Mouse (Mus musculus): ENCODE data around the gene Itpr2. TPM values are rescaled to one million over a fixed set of nuclear protein-coding genes. Genes with fewer than 3 reads are reported as not detected.
A peak's percentile ranks its signal among the peaks of the same experiment; 100 is the strongest.

Itpr2 gene
- total RNA-seq, 2 experiments from 2014 or later, result 8.6 to 10.1 TPM

DNA sequence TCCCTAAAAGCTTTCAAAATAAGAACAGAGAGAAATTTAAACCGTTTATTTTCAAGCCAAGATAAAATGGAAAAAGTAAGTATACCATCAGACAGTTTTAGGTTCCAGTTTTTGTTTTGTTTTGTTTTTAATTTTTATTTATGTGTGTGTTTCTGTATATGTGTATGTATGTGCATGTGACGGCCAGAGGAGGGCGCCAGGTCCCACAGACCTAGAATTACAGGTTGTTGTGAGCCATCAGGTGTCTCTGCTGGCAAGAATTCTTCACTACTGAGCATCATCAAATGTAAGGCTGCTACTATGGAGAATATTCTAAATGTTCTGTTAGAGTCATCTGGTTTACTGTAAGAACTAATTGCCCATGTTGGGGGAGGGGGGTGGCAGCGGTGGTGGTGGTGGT lies 111.9 kb downstream of the Itpr2 start:
- ATAC-seq (replicated peaks; ENCODE audit: low FRiP score, low TSS enrichment, poor library complexity, severe bottlenecking), result no peak

DNA sequence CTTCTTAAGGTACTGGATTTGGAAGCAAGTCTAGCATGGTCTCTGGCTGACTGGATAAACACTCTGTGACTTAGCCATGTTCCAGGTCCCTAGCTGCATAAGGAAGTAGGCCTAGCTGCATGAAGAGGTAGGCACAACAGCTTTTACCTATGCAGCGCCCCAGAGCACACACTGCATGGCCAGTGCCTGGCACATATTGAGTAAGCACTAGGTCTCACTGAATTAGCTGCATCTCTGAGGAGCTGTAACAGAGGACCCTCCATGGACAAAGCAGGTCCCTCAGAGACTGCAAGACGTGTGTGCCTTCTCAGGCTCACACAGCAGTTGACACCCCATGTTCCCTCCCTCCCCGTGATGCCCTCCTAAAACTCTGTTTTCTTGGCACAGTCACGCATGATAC lies 114.0 kb downstream of the Itpr2 start:
- no peak for ATAC-seq (replicated peaks; ENCODE audit: low FRiP score, low TSS enrichment, poor library complexity, severe bottlenecking)

DNA sequence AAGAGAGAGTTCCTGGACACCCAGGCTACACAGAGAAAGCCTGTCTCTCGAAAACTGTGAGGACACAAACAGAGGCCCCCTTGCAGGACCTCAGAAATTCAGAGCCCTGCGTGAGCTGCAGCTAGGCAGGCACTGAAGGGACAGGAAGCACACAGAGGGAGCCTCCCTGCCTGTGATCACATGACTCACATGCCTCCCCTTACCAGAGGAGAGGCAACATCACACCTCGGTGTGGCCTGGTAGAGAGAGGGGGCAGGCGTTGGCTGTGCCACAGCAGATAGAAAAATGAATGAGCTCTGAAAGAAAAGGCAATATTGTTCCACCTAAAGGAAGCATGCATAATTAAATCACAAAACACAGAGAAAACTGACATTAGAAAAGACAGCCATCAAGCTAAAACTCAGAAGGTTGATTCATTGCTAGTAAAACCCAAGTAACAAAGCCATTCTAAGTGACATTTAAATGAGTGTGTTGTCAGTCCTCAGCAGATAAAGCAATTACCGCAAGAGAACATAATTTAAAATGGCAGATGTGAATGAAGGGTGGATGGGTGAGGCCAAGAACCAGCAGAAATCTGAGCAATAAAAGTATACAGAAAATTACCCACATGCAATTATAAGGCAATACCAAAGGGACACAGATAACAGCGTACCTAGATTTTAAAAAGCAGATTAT lies 114.8 kb downstream of the Itpr2 start:
- no peak for ATAC-seq (replicated peaks; ENCODE audit: low FRiP score, low TSS enrichment, poor library complexity, severe bottlenecking)

GRCm38 (mm10) chr6:146379263-146379662 lies 122.8 kb downstream of the Itpr2 start:
- ATAC-seq (replicated peaks; ENCODE audit: low FRiP score, low TSS enrichment, poor library complexity, severe bottlenecking), result no peak

DNA sequence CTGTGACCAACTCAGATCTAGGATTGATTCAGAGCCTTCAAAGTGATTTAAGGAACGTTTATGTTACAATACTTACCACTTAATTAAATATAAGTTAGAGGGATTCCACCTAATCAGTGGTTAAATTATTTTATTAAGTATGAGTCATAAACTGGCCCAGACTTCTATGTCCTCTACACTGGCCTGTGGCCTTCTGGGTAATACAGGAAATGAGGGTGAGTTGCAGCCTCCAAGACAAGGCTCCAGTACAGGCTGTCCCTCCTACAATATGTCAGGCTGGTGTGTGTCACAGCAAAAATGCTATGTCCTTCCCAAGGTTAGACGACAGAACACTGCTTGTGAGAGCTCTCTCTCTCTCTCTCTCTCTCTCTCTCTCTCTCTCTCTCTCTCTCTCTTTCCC lies 130.5 kb downstream of the Itpr2 start:
- ATAC-seq (replicated peaks; ENCODE audit: low FRiP score, low TSS enrichment, poor library complexity, severe bottlenecking), result no peak

DNA sequence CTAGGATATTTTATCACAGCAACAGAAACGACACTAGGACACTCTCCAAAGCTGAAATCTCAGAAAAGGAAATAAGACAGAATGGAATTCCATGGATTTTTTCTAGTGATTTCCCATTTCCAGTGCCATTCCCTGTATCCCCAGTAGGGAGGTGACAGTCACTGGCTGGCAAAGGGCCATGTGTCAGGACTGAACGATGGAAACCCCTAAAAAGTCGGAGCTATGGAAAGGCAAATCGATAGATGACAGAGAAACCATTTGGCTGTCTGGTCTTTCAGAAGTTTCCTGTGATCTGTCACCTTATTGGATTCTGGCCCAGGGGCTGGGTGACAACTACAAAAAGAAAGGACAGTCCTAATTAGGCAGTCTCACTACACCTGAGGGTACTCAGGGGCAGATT lies 135.8 kb downstream of the Itpr2 start:
- no peak for ATAC-seq (replicated peaks; ENCODE audit: low FRiP score, low TSS enrichment, poor library complexity, severe bottlenecking)

GRCm38 (mm10) chr6:146357911-146358310 lies 144.1 kb downstream of the Itpr2 start:
- ATAC-seq (replicated peaks; ENCODE audit: low FRiP score, low TSS enrichment, poor library complexity, severe bottlenecking), result no peak

DNA sequence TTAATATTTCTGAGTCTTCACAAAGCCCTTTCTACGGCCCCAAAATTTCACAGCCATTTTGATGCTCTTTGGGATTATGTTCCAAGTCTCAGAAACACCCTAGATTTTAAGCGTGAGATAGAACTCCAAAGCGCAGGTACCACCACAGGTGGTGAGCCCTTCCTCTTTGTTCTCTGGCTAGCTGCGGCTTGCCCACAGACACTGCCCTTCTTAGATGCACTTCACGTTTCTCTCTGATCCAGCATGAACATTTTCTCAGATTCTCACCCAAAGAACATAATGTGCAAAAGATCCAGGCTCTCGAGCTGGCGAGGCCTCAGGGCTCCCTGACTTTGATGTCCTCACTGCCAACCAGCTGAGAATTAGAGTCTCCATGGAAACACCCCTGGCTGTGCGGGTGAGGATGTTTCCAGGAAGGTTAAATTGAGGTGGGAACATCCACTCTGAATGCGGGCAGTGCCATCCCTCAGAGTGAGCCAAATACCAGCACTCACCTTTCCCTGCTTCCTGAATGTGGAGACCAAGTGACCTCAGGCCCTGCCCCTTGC lies 149.7 kb downstream of the Itpr2 start:
- no peak for ATAC-seq (replicated peaks; ENCODE audit: low FRiP score, low TSS enrichment, poor library complexity, severe bottlenecking)

DNA sequence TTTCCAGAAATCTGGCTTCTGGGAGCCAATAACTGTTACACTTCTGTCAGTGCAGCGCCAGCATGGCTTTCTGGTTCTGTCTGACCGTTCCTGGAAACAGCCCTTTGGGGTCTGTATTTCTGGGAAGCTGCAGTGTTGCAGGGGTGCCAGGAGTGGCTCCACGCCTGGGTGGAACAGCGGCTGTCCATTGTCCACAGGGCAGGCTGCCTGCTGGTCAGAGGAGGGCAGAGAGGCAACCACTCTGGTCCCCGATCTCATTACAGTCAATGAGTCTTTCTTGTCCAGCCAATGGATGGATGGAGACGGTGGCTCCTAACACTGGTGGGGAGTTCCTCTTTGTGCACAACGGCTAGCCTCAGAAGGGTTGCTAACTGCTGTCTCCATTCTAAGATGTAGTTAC lies 150.2 kb downstream of the Itpr2 start:
- ATAC-seq (replicated peaks; ENCODE audit: low FRiP score, low TSS enrichment, poor library complexity, severe bottlenecking), result no peak

GRCm38 (mm10) chr6:146347568-146347967 lies 154.5 kb downstream of the Itpr2 start:
- no peak for ATAC-seq (replicated peaks; ENCODE audit: low FRiP score, low TSS enrichment, poor library complexity, severe bottlenecking)

GRCm38 (mm10) chr6:146346545-146347195 lies 155.4 kb downstream of the Itpr2 start:
- no peak for ATAC-seq (replicated peaks; ENCODE audit: low FRiP score, low TSS enrichment, poor library complexity, severe bottlenecking)

DNA sequence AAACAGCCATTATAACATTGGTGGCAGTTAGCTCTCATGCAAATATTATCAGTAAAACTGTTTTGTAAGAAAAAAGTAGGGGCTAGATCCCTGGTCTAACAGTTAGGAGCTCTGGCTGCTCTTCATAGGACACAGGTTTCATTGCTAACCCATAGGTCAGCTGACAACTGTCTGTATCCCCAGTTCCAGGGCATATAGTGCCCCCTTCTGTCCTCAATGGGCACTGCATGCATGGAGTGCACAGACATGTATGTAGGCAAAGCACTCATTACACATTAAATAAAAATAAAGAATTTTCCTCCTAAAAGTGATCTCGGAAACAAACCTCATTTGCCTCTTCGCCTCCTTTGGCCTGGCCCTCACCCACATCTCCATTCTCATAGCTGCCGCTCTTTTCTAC lies 157.3 kb downstream of the Itpr2 start:
- ATAC-seq (replicated peaks; ENCODE audit: low FRiP score, low TSS enrichment, poor library complexity, severe bottlenecking), result 0 out of 2 replicates have a peak, but pooled peaks have one; percentile 65

DNA sequence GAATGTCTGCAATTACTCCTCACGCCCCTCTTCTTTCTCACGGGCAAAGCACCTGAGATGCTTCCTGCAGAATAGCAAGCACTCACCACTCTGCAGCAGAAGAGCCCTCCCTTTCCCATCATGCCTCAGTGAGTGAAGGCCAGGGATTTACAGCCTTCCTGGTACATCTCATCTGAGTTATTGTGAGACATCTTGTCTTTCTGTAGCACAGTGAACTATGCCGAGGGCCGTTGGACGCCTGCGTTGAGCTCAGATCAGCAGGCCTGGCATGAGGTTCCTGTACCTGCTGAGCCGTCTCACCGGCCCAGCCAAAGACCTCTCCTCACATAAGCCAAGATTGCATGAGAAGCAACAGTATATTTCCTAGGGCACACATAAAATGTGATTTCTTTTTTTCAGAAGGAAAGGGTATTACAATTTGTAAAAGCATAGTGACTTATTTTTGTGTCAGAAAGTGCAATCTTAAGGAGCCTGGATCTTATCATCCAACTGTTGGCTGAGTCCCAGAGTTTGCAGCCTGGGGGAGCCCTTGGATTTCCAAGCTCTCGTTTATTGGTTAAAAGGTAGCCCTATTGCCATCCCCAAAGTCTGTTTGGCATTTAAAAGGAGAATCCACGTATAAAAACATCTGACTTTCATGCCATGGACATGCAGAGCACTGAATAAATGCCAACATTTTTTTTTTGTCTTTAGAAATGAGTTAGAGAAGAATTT lies 158.2 kb downstream of the Itpr2 start:
- ATAC-seq (replicated peaks; ENCODE audit: low FRiP score, low TSS enrichment, poor library complexity, severe bottlenecking), result no peak

DNA sequence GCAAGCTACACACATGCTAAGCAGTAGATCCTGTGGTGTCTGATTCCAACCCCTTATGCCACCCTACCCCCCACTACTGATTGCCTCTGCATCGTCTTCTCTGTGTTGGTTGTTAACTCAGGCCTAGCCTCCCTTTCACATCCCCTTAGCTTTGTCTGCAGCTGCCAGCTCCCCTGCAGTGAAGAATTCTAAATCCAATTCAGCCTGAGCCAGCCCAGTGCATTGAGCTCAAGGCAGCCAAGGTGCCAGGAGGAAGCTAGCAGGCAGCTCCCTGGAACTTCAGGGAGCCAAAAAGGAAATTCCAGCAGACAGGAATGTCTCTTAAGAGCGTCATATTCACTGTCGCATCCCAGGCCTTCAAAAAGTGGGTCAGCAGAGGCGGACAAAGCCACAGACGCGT lies 159.0 kb downstream of the Itpr2 start:
- ATAC-seq (replicated peaks; ENCODE audit: low FRiP score, low TSS enrichment, poor library complexity, severe bottlenecking), result no peak

DNA sequence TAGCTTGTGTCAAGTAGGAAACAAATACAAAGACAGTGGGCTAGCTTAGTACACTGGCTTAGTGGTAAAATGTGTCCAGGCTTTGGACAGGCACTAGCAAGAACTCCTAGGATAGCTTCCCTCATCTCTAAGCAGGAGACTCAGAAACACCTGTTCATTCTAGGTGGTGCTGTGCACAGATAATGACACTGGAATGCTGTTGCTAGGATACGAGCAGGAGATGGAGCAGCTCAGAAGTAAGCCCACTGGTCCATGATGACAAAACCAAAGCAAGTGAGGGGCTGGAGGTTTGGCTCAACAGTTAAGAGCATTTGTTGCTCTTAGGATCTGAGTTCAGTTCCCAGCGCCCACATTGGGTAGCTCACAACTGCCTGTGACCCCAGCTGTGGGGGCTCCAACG lies 160.1 kb downstream of the Itpr2 start:
- no peak for ATAC-seq (replicated peaks; ENCODE audit: low FRiP score, low TSS enrichment, poor library complexity, severe bottlenecking)

DNA sequence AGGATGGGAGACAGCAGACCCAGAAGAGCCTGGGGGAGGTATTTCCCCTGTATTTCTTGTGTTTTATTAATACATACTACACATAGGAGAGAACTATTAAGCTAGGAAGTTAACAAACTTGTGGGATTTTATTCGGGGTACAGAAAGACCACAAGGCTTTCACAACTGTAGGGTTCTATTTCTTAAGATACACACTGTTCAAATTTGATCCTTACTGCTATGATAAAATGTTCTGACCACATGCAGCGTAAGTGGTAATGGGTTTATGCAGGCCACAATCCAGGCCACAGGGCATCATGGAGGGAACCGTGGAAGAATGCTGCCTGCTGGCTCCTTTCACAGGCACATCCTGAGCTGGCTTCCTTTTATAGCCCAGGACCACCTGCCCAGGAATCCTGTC lies 160.6 kb downstream of the Itpr2 start:
- ATAC-seq (replicated peaks; ENCODE audit: low FRiP score, low TSS enrichment, poor library complexity, severe bottlenecking), result no peak

- ATAC-seq (replicated peaks; ENCODE audit: low FRiP score, low TSS enrichment, poor library complexity, severe bottlenecking), result no peak
Observed at GRCm38 (mm10) chr6:146340951-146341350, 161.1 kb downstream of the Itpr2 start.

DNA sequence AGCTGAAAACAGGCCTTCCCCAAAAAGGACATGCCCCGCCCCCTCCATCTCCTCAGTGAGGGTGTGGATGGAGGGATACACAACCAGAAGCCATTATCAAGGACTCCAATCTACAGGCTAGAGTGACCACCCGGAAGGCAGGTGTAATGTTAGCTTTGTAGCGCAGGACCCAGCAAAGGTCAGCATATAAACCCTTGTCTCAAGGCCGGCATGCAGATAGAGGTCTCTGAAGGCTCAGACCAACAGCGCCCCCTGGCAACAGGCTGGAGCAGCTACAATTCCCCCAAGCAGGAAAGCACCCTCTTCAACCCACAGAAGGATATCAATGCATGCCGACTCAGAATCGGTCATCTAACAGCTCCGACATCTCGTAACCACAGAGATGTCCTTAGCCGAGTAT lies 162.2 kb downstream of the Itpr2 start:
- ATAC-seq (replicated peaks; ENCODE audit: low FRiP score, low TSS enrichment, poor library complexity, severe bottlenecking), result peak; percentile 84

GRCm38 (mm10) chr6:146337237-146337636 lies 164.8 kb downstream of the Itpr2 start:
- no peak for ATAC-seq (replicated peaks; ENCODE audit: low FRiP score, low TSS enrichment, poor library complexity, severe bottlenecking)

- ATAC-seq (replicated peaks; ENCODE audit: low FRiP score, low TSS enrichment, poor library complexity, severe bottlenecking), result no peak
Observed at GRCm38 (mm10) chr6:146335191-146335590, 166.8 kb downstream of the Itpr2 start.
